Mouse (Mus musculus) embryo, embryonic 11 days (tissue): ENCODE measurements around the gene Rab11fip3.
"Not testable (repeated sequence)": the region's sequence is repeated elsewhere in the genome, so short reads cannot be mapped to it uniquely, and the experiment has no call there.

Experiments
- DNase-seq: peaks from one replicate; pipeline ENCODE4 v3.0.0-alpha.2; 2015

Rab11fip3 gene

GRCm38 (mm10) chr17:26068831-26069739 is at the start of gene Rab11fip3:
TSS of gene Rab11fip3 (minus strand) at chr17:26069555.
- DNase-seq: peak; percentile 95

- no peak for DNase-seq
Observed at GRCm38 (mm10) chr17:26116503-26117258, 47.3 kb upstream of the Rab11fip3 start.

GRCm38 (mm10) chr17:26115956-26116487 is 46.7 kb upstream of the Rab11fip3 start:
- no peak for DNase-seq

- DNase-seq: no peak
Observed at GRCm38 (mm10) chr17:26115205-26115898, 46.0 kb upstream of the Rab11fip3 start.

GRCm38 (mm10) chr17:26114461-26114860 is 45.1 kb upstream of the Rab11fip3 start:
- not testable (repeated sequence) for DNase-seq

GRCm38 (mm10) chr17:26114061-26114460 is 44.7 kb upstream of the Rab11fip3 start:
- no peak for DNase-seq

GRCm38 (mm10) chr17:26113181-26113948 is 44.0 kb upstream of the Rab11fip3 start, which contains the start of gene Tmem8:
TSS of gene Tmem8 (plus strand) at chr17:26113299.
- DNase-seq: peak; percentile 77

- no peak for DNase-seq
Observed at GRCm38 (mm10) chr17:26112751-26113150, 43.4 kb upstream of the Rab11fip3 start.

GRCm38 (mm10) chr17:26111722-26112121 is 42.4 kb upstream of the Rab11fip3 start:
- no peak for DNase-seq

GRCm38 (mm10) chr17:26111024-26111423 is 41.7 kb upstream of the Rab11fip3 start:
- peak; percentile 14 for DNase-seq

- DNase-seq: no peak
Observed at GRCm38 (mm10) chr17:26110156-26110555, 40.8 kb upstream of the Rab11fip3 start.

- DNase-seq: no peak
Observed at GRCm38 (mm10) chr17:26105619-26106018, 36.3 kb upstream of the Rab11fip3 start.

- no peak for DNase-seq
Observed at GRCm38 (mm10) chr17:26101478-26101877, 32.1 kb upstream of the Rab11fip3 start.

GRCm38 (mm10) chr17:26100166-26100565 is 30.8 kb upstream of the Rab11fip3 start:
- DNase-seq: no peak

- not testable (repeated sequence) for DNase-seq
Observed at GRCm38 (mm10) chr17:26099316-26099715, 30.0 kb upstream of the Rab11fip3 start.

GRCm38 (mm10) chr17:26098461-26098860 is 29.1 kb upstream of the Rab11fip3 start:
- no peak for DNase-seq

GRCm38 (mm10) chr17:26095121-26095740 is 25.9 kb upstream of the Rab11fip3 start, which contains the start of gene Nme4:
TSS of gene Nme4 (minus strand) at chr17:26095602.
- DNase-seq: peak; percentile 83

- DNase-seq: no peak
Observed at GRCm38 (mm10) chr17:26094531-26095110, 25.3 kb upstream of the Rab11fip3 start.

- peak; percentile 93 for DNase-seq
Observed at GRCm38 (mm10) chr17:26089905-26090632, 20.7 kb upstream of the Rab11fip3 start, which contains the start of gene Decr2. TSS of gene Decr2 (minus strand) at chr17:26090337.

- no peak for DNase-seq
Observed at GRCm38 (mm10) chr17:26087059-26087564, 17.8 kb upstream of the Rab11fip3 start.
